Mouse (Mus musculus): ENCODE data around the gene Sppl2b. TPM values are rescaled to one million over a fixed set of nuclear protein-coding genes. Genes with fewer than 3 reads are reported as not detected.
"Not testable (repeated sequence)": the region's sequence is repeated elsewhere in the genome, so short reads cannot be mapped to it uniquely, and the experiment has no call there.

The Sppl2b gene
- polyA plus RNA-seq, 1 experiment, result 127 TPM

- TF ChIP-seq CTCF (IDR thresholded peaks at IDR 0.05; ENCODE audit: extremely low read depth, insufficient read depth, insufficient read length, insufficient replicate concordance) (no peak), POLR2A (IDR thresholded peaks at IDR 0.05; ENCODE audit: low read depth, low read length) (no peak)
- no peak for DNase-seq (ENCODE audit: low read depth in 1 of 2, low spot score in 2 of 2)
- 14% methylated on average over 18 of the region's 18 CpGs for WGBS
- Histone ChIP-seq H3K27me3 (ENCODE audit: control insufficient read depth, insufficient read depth, low read length) (peaks cover 17% of the 10 kb centered on the region), H3K36me3 (ENCODE audit: control insufficient read depth, insufficient read depth, low read length) (peaks cover 8% of the 10 kb centered on the region), H3K27ac (ENCODE audit: insufficient read depth, low read length) (no peak overlapping the region), H3K4me3 (ENCODE audit: extremely low read depth, insufficient read depth, insufficient read length) (no peak overlapping the region), H3K4me1 (ENCODE audit: control insufficient read depth, insufficient read depth, insufficient read length) (peaks cover 10% of the 10 kb centered on the region)
Observed at GRCm38 (mm10) chr10:80808985-80809632, 46.0 kb upstream of the Sppl2b start.

GRCm38 (mm10) chr10:80810084-80810483, 45.0 kb upstream of the Sppl2b start:
- no peak for DNase-seq (ENCODE audit: low read depth in 1 of 2, low spot score in 2 of 2)
- Histone ChIP-seq H3K4me3 (ENCODE audit: extremely low read depth, insufficient read depth, insufficient read length) (no peak overlapping the region), H3K4me1 (ENCODE audit: control insufficient read depth, insufficient read depth, insufficient read length) (peaks cover 10% of the 10 kb centered on the region), H3K27ac (ENCODE audit: insufficient read depth, low read length) (no peak overlapping the region), H3K27me3 (ENCODE audit: control insufficient read depth, insufficient read depth, low read length) (peaks cover 17% of the 10 kb centered on the region), H3K36me3 (ENCODE audit: control insufficient read depth, insufficient read depth, low read length) (no peaks in the 10 kb centered on the region; the same call in 1 of the 2 replicates)
- 33% methylated on average over 20 of the region's 20 CpGs for WGBS
- TF ChIP-seq POLR2A (IDR thresholded peaks at IDR 0.05; ENCODE audit: low read depth, low read length), result no peak
- no peak for TF ChIP-seq CTCF (IDR thresholded peaks at IDR 0.05; ENCODE audit: extremely low read depth, insufficient read depth, insufficient read length, insufficient replicate concordance)

GRCm38 (mm10) chr10:80812391-80813041, 42.6 kb upstream of the Sppl2b start:
- H3K27me3 ChIP-seq (ENCODE audit: control insufficient read depth, insufficient read depth, low read length), result peaks cover 17% of the 10 kb centered on the region
- no peak for TF ChIP-seq POLR2A (IDR thresholded peaks at IDR 0.05; ENCODE audit: low read depth, low read length)
- no peak for TF ChIP-seq CTCF (IDR thresholded peaks at IDR 0.05; ENCODE audit: extremely low read depth, insufficient read depth, insufficient read length, insufficient replicate concordance)
- WGBS, result 68% methylated on average over 5 of the region's 5 CpGs
- H3K4me3 ChIP-seq (ENCODE audit: extremely low read depth, insufficient read depth, insufficient read length), result no peak overlapping the region
- H3K36me3 ChIP-seq (ENCODE audit: control insufficient read depth, insufficient read depth, low read length), result no peaks in the 10 kb centered on the region
- H3K4me1 ChIP-seq (ENCODE audit: control insufficient read depth, insufficient read depth, insufficient read length), result no peaks in the 10 kb centered on the region
- no peak for DNase-seq (ENCODE audit: low read depth in 1 of 2, low spot score in 2 of 2)
- H3K27ac ChIP-seq (ENCODE audit: insufficient read depth, low read length), result no peak overlapping the region

GRCm38 (mm10) chr10:80813366-80813765, 41.7 kb upstream of the Sppl2b start, which contains the start of gene Jsrp1:
Jsrp1 (minus strand) TSS chr10:80813498.
- no peak for TF ChIP-seq POLR2A (IDR thresholded peaks at IDR 0.05; ENCODE audit: low read depth, low read length)
- TF ChIP-seq CTCF (IDR thresholded peaks at IDR 0.05; ENCODE audit: extremely low read depth, insufficient read depth, insufficient read length, insufficient replicate concordance), result no peak
- DNase-seq (ENCODE audit: low read depth in 1 of 2, low spot score in 2 of 2), result no peak
- no peak within 1 kb of the TSS for H3K27ac ChIP-seq (ENCODE audit: insufficient read depth, low read length)
- no peak within 1 kb of the TSS for H3K4me3 ChIP-seq (ENCODE audit: extremely low read depth, insufficient read depth, insufficient read length)
- WGBS, result 92% methylated on average over 4 of the region's 4 CpGs
- no peaks in the 10 kb centered on the region for H3K4me1 ChIP-seq (ENCODE audit: control insufficient read depth, insufficient read depth, insufficient read length)
- peaks cover 15% of the 10 kb centered on the region; the same call in 1 of the 2 replicates for H3K27me3 ChIP-seq (ENCODE audit: control insufficient read depth, insufficient read depth, low read length)
- H3K36me3 ChIP-seq (ENCODE audit: control insufficient read depth, insufficient read depth, low read length), result no peaks in the 10 kb centered on the region

- TF ChIP-seq POLR2A (IDR thresholded peaks at IDR 0.05; ENCODE audit: low read depth, low read length), result no peak
- no peak for TF ChIP-seq CTCF (IDR thresholded peaks at IDR 0.05; ENCODE audit: extremely low read depth, insufficient read depth, insufficient read length, insufficient replicate concordance)
Observed at GRCm38 (mm10) chr10:80814800-80815199, 40.3 kb upstream of the Sppl2b start.

GRCm38 (mm10) chr10:80816303-80816702, 38.8 kb upstream of the Sppl2b start:
- not testable (repeated sequence) for H3K27ac ChIP-seq (ENCODE audit: insufficient read depth, low read length); H3K36me3 ChIP-seq (ENCODE audit: control insufficient read depth, insufficient read depth, low read length); DNase-seq (ENCODE audit: low read depth in 1 of 2, low spot score in 2 of 2); H3K4me1 ChIP-seq (ENCODE audit: control insufficient read depth, insufficient read depth, insufficient read length); H3K27me3 ChIP-seq (ENCODE audit: control insufficient read depth, insufficient read depth, low read length); H3K4me3 ChIP-seq (ENCODE audit: extremely low read depth, insufficient read depth, insufficient read length)
- 62% methylated on average over 3 of the region's 3 CpGs for WGBS

More at GRCm38 (mm10) chr10:80814800-80815199, 40.3 kb upstream of the Sppl2b start:
- Histone ChIP-seq H3K27ac (ENCODE audit: insufficient read depth, low read length) (no peak overlapping the region), H3K4me1 (ENCODE audit: control insufficient read depth, insufficient read depth, insufficient read length) (no peaks in the 10 kb centered on the region), H3K36me3 (ENCODE audit: control insufficient read depth, insufficient read depth, low read length) (no peaks in the 10 kb centered on the region), H3K4me3 (ENCODE audit: extremely low read depth, insufficient read depth, insufficient read length) (no peak overlapping the region), H3K27me3 (ENCODE audit: control insufficient read depth, insufficient read depth, low read length) (0 out of 2 replicates have a peak, but pooled peaks cover 6% of the 10 kb centered on the region)
- no peak for DNase-seq (ENCODE audit: low read depth in 1 of 2, low spot score in 2 of 2)
- 68% methylated on average over 7 of the region's 7 CpGs for WGBS

GRCm38 (mm10) chr10:80817164-80817563, 37.9 kb upstream of the Sppl2b start:
- H3K27ac ChIP-seq (ENCODE audit: insufficient read depth, low read length), result no peak overlapping the region
- no peaks in the 10 kb centered on the region for H3K4me1 ChIP-seq (ENCODE audit: control insufficient read depth, insufficient read depth, insufficient read length)
- H3K4me3 ChIP-seq (ENCODE audit: extremely low read depth, insufficient read depth, insufficient read length), result no peak overlapping the region
- H3K27me3 ChIP-seq (ENCODE audit: control insufficient read depth, insufficient read depth, low read length), result 0 out of 2 replicates have a peak, but pooled peaks cover 2% of the 10 kb centered on the region
- no peaks in the 10 kb centered on the region for H3K36me3 ChIP-seq (ENCODE audit: control insufficient read depth, insufficient read depth, low read length)
- no peak for DNase-seq (ENCODE audit: low read depth in 1 of 2, low spot score in 2 of 2)
- no peak for TF ChIP-seq CTCF (IDR thresholded peaks at IDR 0.05; ENCODE audit: extremely low read depth, insufficient read depth, insufficient read length, insufficient replicate concordance)
- TF ChIP-seq POLR2A (IDR thresholded peaks at IDR 0.05; ENCODE audit: low read depth, low read length), result no peak
- 80% methylated on average over 2 of the region's 2 CpGs for WGBS

GRCm38 (mm10) chr10:80817955-80818354, 37.1 kb upstream of the Sppl2b start:
- H3K27ac ChIP-seq (ENCODE audit: insufficient read depth, low read length); H3K4me3 ChIP-seq (ENCODE audit: extremely low read depth, insufficient read depth, insufficient read length); DNase-seq (ENCODE audit: low read depth in 1 of 2, low spot score in 2 of 2); H3K4me1 ChIP-seq (ENCODE audit: control insufficient read depth, insufficient read depth, insufficient read length); H3K27me3 ChIP-seq (ENCODE audit: control insufficient read depth, insufficient read depth, low read length); H3K36me3 ChIP-seq (ENCODE audit: control insufficient read depth, insufficient read depth, low read length): not testable (repeated sequence)
- 85% methylated on average over 7 of the region's 7 CpGs for WGBS
